Mouse (Mus musculus) bone marrow, adult 2 months (tissue): ENCODE measurements around the gene Rras2. TPM values are rescaled to one million over a fixed set of nuclear protein-coding genes. Genes with fewer than 3 reads are reported as not detected.

Source experiments
- H3K27ac ChIP-seq: fragments of 200-500 bp; 2 replicates; pipeline ENCODE4 v1.5.1; 2012; ENCODE audit warnings: low read depth, mild to moderate bottlenecking, control low read depth, inconsistent platforms, low read length; ENCODE audit not compliant: control insufficient read depth, poor library complexity, insufficient read depth
- H3K4me1 ChIP-seq: fragments of 200-500 bp; 2 replicates; pipeline ENCODE4 v1.6.1; 2011; ENCODE audit warnings: low read length; ENCODE audit not compliant: control insufficient read depth, insufficient read depth
- H3K4me3 ChIP-seq: fragments of 200-500 bp; replicated peaks from 2 replicates; pipeline ENCODE3; 2011; ENCODE audit warnings: mild to moderate bottlenecking, low read depth, low read length, control low read depth; ENCODE audit not compliant: control insufficient read depth
- CTCF ChIP-seq: fragments of 200-500 bp; IDR thresholded peaks from 2 replicates; pipeline ENCODE4 v1.5.1; 2011; ENCODE audit warnings: low read length, control low read depth; ENCODE audit not compliant: control insufficient read depth, insufficient read depth
- POLR2A ChIP-seq: fragments of 200-500 bp; IDR thresholded peaks from 2 replicates; pipeline ENCODE4 v1.6.1; 2011; ENCODE audit warnings: low read depth, mild to moderate bottlenecking, control low read depth, low read length, borderline replicate concordance; ENCODE audit not compliant: control insufficient read depth
- WGBS: fragments of 180-500 bp; shearing (Covaris S2); methylation state at CpG from one replicate; pipeline ENCODE4 v1.1.7; 2018; 5-methylcytosine and 5-hydroxymethylcytosine counted together
- polyA plus RNA-seq: library from polyadenylated mRNA; stranded (reverse); fragments of >200 nt; gene quantifications from 2 replicates; pipeline ENCODE4 v1.2.4, GENCODE M21; 2011; ENCODE audit warnings: low replicate concordance; ENCODE audit not compliant: missing spikeins, insufficient read depth, insufficient read length

Rras2 gene
- polyA plus RNA-seq, 1 experiment, result 11.5 TPM

GRCm38 (mm10) chr7:114103629-114104347 is 13.8 kb downstream of the Rras2 start:
- TF ChIP-seq POLR2A (no peak), CTCF (no peak)

GRCm38 (mm10) chr7:114103152-114103551 is 14.4 kb downstream of the Rras2 start:
- no peak overlapping the region for H3K4me3 ChIP-seq
- no peak overlapping the region for H3K27ac ChIP-seq
- H3K4me1 ChIP-seq, result no peaks in the 10 kb centered on the region; the same call in 1 of the 2 replicates
- no peak for TF ChIP-seq CTCF
- no peak for TF ChIP-seq POLR2A
- WGBS, result 85% methylated on average over 4 of the region's 4 CpGs

More at GRCm38 (mm10) chr7:114103629-114104347, 13.8 kb downstream of the Rras2 start:
- Histone ChIP-seq H3K4me1 (no peaks in the 10 kb centered on the region), H3K27ac (no peak overlapping the region), H3K4me3 (no peak overlapping the region)
- WGBS, result 80% methylated on average over 24 of the region's 24 CpGs

- WGBS, result 85% methylated on average over 4 of the region's 4 CpGs
- Histone ChIP-seq H3K4me1 (no peaks in the 10 kb centered on the region; the same call in 1 of the 2 replicates), H3K4me3 (no peak overlapping the region), H3K27ac (no peak overlapping the region)
- TF ChIP-seq CTCF, result no peak
- TF ChIP-seq POLR2A, result no peak
Measured at GRCm38 (mm10) chr7:114102609-114103008, 15.0 kb downstream of the Rras2 start.

GRCm38 (mm10) chr7:114101412-114101811 is 16.2 kb downstream of the Rras2 start:
- no peak for TF ChIP-seq CTCF
- WGBS, result 71% methylated on average over 3 of the region's 3 CpGs
- H3K4me3 ChIP-seq, result no peak overlapping the region
- H3K4me1 ChIP-seq, result no peaks in the 10 kb centered on the region; the same call in 1 of the 2 replicates
- H3K27ac ChIP-seq, result no peak overlapping the region

GRCm38 (mm10) chr7:114093548-114094174 is 23.9 kb downstream of the Rras2 start:
- 81% methylated on average over 8 of the region's 8 CpGs for WGBS
- no peak overlapping the region for H3K4me3 ChIP-seq
- TF ChIP-seq POLR2A (no peak), CTCF (no peak)
- H3K27ac ChIP-seq, result no peak overlapping the region
- no peaks in the 10 kb centered on the region; the same call in 1 of the 2 replicates for H3K4me1 ChIP-seq

- WGBS, result 71% methylated on average over 10 of the region's 10 CpGs
- Histone ChIP-seq H3K4me3 (no peak overlapping the region), H3K27ac (no peak overlapping the region), H3K4me1 (no peaks in the 10 kb centered on the region; the same call in 1 of the 2 replicates)
- TF ChIP-seq POLR2A (no peak), CTCF (no peak)
Measured at GRCm38 (mm10) chr7:114090892-114091545, 26.6 kb downstream of the Rras2 start.

- H3K4me1 ChIP-seq, result no peaks in the 10 kb centered on the region; the same call in 1 of the 2 replicates
- WGBS, result 74% methylated on average over 3 of the region's 3 CpGs
Measured at GRCm38 (mm10) chr7:114090231-114090630, 27.4 kb downstream of the Rras2 start.

GRCm38 (mm10) chr7:114088918-114089317 is 28.7 kb downstream of the Rras2 start:
- no peak overlapping the region for H3K4me3 ChIP-seq
- no peaks in the 10 kb centered on the region; the same call in 1 of the 2 replicates for H3K4me1 ChIP-seq
- WGBS, result 85% methylated on average over 5 of the region's 5 CpGs
- no peak for TF ChIP-seq POLR2A
- no peak for TF ChIP-seq CTCF
- no peak overlapping the region for H3K27ac ChIP-seq

More at GRCm38 (mm10) chr7:114090231-114090630, 27.4 kb downstream of the Rras2 start:
- Histone ChIP-seq H3K4me3 (no peak overlapping the region), H3K27ac (no peak overlapping the region)
- no peak for TF ChIP-seq CTCF
- no peak for TF ChIP-seq POLR2A
